Comparison of ENCODE assay signal across 23 mouse cellular contexts in the genomic region with DNA sequence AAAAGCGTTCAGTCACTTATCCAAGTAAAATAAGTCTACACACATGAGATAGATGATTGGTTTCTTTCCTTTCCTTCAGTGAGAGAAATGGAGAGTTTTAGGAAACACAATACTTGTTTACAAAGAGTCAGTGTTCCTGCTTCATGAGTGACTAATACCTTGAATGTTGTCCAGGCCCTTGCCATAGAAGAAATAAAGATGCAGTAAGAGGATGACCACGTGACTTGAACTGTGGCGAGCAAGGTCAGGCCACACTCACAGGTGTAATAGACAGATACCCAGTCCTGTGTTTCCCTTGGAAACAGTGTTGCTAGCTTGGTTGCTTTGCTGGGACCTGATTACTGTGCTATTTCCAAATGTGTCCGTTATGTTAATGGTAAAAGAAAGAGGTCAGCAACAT.
"Had no signal": no experiment of that assay in that cellular context is flagged by ENCODE, and none has a peak within 500 bp of the region (broad histone marks: within the 10 kb centered on the region; RNA-seq: fewer than 3 reads in every experiment).

No protein-coding gene starts in this region.

- H3K9me3 ChIP-seq: kidney, embryonic 15.5 days; limb, embryonic 10.5 days; limb, embryonic 13.5 days; liver, embryonic 12.5 days; liver, embryonic 15.5 days; lung, embryonic 15.5 days; megakaryocyte, embryonic 14.5 days; midbrain, embryonic 10.5 days; midbrain, embryonic 13.5 days had no signal

- H3K9ac ChIP-seq: kidney, embryonic 15.5 days; limb, embryonic 13.5 days; liver, embryonic 12.5 days; liver, embryonic 15.5 days; lung, embryonic 15.5 days; midbrain, embryonic 13.5 days had no signal

- H3K4me3 ChIP-seq: kidney, embryonic 15.5 days; limb, embryonic 10.5 days; limb, embryonic 13.5 days; liver, embryonic 12.5 days; liver, embryonic 15.5 days; lung, embryonic 15.5 days; megakaryocyte, embryonic 14.5 days; midbrain, embryonic 10.5 days; midbrain, embryonic 13.5 days had no signal

- H3K27me3 ChIP-seq: kidney, embryonic 15.5 days; limb, embryonic 13.5 days; liver, embryonic 12.5 days; liver, embryonic 15.5 days; lung, embryonic 15.5 days; megakaryocyte, embryonic 14.5 days; midbrain, embryonic 13.5 days had no signal

- H3K4me1 ChIP-seq: kidney, embryonic 15.5 days; limb, embryonic 10.5 days; liver, embryonic 12.5 days; liver, embryonic 15.5 days; lung, embryonic 15.5 days; midbrain, embryonic 10.5 days; midbrain, embryonic 13.5 days had no signal

- H3K27ac ChIP-seq: kidney, embryonic 15.5 days; limb, embryonic 10.5 days; limb, embryonic 13.5 days; liver, embryonic 12.5 days; liver, embryonic 15.5 days; lung, embryonic 15.5 days; midbrain, embryonic 10.5 days; midbrain, embryonic 13.5 days; stomach, postnatal 0 days had no signal

- DNase-seq: kidney, adult 11 months; kidney, adult 8-10 months; kidney, postnatal 14 days; kidney, postnatal 4 days; liver; lung, adult 18-20 months; lung, postnatal 14 days; right cerebral cortex, adult 18-20 months; right cerebral cortex, postnatal 14 days; right cerebral cortex, postnatal 4 days; thymus, adult 2 months; thymus, postnatal 14 days; thymus, postnatal 4 days had no signal

- H3K4me2 ChIP-seq: kidney, embryonic 15.5 days; limb, embryonic 13.5 days; liver, embryonic 12.5 days; liver, embryonic 15.5 days; lung, embryonic 15.5 days; midbrain, embryonic 13.5 days had no signal

- H3K36me3 ChIP-seq: kidney, embryonic 15.5 days; liver, embryonic 12.5 days; liver, embryonic 15.5 days; lung, embryonic 15.5 days; midbrain, embryonic 10.5 days; midbrain, embryonic 13.5 days had no signal
